Mouse (Mus musculus) liver, embryonic 11.5 days (tissue): Measurements from ENCODE around the gene Ube2f. TPM values are rescaled to one million over a fixed set of nuclear protein-coding genes. Genes with fewer than 3 reads are reported as not detected.

Source experiments
- ATAC-seq: fragments of 200-750 bp; cut with Nextera tagmentation; replicated peaks from 2 replicates; pipeline ENCODE4 v1.8.0; 2017; ENCODE audit warnings: moderate number of reproducible peaks, mild to moderate bottlenecking, moderate TSS enrichment, moderate library complexity; ENCODE audit not compliant: low FRiP score
- DNase-seq: peaks from one replicate; pipeline ENCODE4 v3.0.0-alpha.2; 2017; ENCODE audit warnings: low spot score
- H3K27ac ChIP-seq: fragments of 300-500 bp; sonication (generic); 2 replicates; pipeline ENCODE4 v1.5.1; 2014; ENCODE audit warnings: mild to moderate bottlenecking, low read depth, low read length, control low read depth
- H3K27me3 ChIP-seq: fragments of 300-500 bp; sonication (generic); replicated peaks from 2 replicates; pipeline ENCODE4 v1.6.1; 2014; ENCODE audit warnings: low read length, mixed read lengths; ENCODE audit not compliant: control insufficient read depth, insufficient read depth
- H3K36me3 ChIP-seq: fragments of 300-500 bp; sonication (generic); 2 replicates; pipeline ENCODE4 v1.6.1; 2014; ENCODE audit warnings: mild to moderate bottlenecking, low read length, moderate library complexity, mixed read lengths; ENCODE audit not compliant: control insufficient read depth, insufficient read depth
- H3K4me1 ChIP-seq: fragments of 300-500 bp; sonication (generic); replicated peaks from 2 replicates; pipeline ENCODE4 v1.6.1; 2014; ENCODE audit warnings: low read length, mixed read lengths; ENCODE audit not compliant: control insufficient read depth, insufficient read depth
- H3K4me2 ChIP-seq: fragments of 300-500 bp; sonication (generic); 2 replicates; pipeline ENCODE4 v1.6.1; 2014; ENCODE audit warnings: mild to moderate bottlenecking, control low read depth, moderate library complexity
- H3K4me3 ChIP-seq: fragments of 300-500 bp; sonication (generic); 2 replicates; pipeline ENCODE4 v1.5.1; 2014; ENCODE audit warnings: low read depth, low read length, control low read depth
- H3K9ac ChIP-seq: fragments of 300-500 bp; sonication (generic); 2 replicates; pipeline ENCODE4 v1.6.1; 2014; ENCODE audit warnings: low read depth, low read length, control low read depth
- H3K9me3 ChIP-seq: fragments of 300-500 bp; sonication (generic); 2 replicates; pipeline ENCODE4 v1.6.1; 2016; ENCODE audit warnings: low read length, inconsistent platforms, mixed read lengths; ENCODE audit not compliant: control insufficient read depth
- WGBS: fragments of 180-500 bp; shearing (Covaris S2); extraction: QIAGEN DNeasy Blood & Tissue Kit; methylation state at CpG from one replicate; pipeline ENCODE4 v1.1.7; 2014; 5-methylcytosine and 5-hydroxymethylcytosine counted together
- polyA plus RNA-seq: library from polyadenylated mRNA; unstranded; fragments of >200 nt; fragmentation: Nextera tagmentation; extraction: Ambion mirVana; gene quantifications from 2 replicates; pipeline ENCODE4 v1.2.1, GENCODE M21; 2014

Gene Ube2f
- polyA plus RNA-seq, 1 experiment from 2014 or later, result 78.5 TPM

DNA sequence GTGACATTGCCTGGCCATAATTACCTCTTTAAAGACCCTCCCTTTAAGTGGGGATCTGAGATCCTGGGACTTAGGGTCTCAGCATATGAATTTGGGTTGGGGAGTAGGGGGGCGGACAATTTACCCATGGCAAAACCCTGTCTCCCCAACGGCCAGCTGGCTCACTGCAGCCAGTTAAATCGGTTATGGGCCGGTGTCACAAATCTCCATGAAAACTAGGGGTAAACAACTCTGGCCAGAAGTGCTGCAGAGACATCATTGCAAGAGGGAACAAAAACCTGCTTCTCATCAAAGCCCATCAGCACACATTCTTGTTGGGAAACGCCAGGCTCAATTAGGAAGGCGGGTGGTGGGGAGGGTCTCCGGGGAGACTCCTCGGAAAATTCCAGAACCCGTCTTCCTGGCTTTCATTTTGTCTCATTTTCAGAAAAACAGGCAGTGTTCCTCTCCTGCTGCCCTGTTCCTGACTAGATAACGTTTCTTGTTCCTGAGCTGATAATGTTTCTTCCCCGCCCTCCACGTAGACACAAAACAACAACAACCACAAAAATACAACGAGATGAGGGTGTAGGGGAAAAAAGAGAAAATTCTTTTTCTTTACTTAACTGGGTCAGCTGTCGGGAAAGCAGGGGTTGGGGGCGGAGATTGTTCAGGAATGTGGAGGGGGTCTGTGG, 22.6 kb upstream of the Ube2f start:
- H3K27me3 ChIP-seq, result no peaks in the 10 kb centered on the region
- peak overlapping the region; percentile 39 for H3K9ac ChIP-seq
- ATAC-seq, result 0 out of 2 replicates have a peak, but pooled peaks have one; percentile 37
- peaks cover 12% of the 10 kb centered on the region; the same call in 1 of the 2 replicates for H3K4me1 ChIP-seq
- H3K4me2 ChIP-seq, result peak overlapping the region; percentile 26; the same call in 1 of the 2 replicates
- peak overlapping the region; percentile 22 for H3K27ac ChIP-seq
- DNase-seq, result no peak
- H3K4me3 ChIP-seq, result no peak overlapping the region
- no peaks in the 10 kb centered on the region for H3K36me3 ChIP-seq
- H3K9me3 ChIP-seq, result no peaks in the 10 kb centered on the region
- 52% methylated on average over 15 of the region's 15 CpGs for WGBS

DNA sequence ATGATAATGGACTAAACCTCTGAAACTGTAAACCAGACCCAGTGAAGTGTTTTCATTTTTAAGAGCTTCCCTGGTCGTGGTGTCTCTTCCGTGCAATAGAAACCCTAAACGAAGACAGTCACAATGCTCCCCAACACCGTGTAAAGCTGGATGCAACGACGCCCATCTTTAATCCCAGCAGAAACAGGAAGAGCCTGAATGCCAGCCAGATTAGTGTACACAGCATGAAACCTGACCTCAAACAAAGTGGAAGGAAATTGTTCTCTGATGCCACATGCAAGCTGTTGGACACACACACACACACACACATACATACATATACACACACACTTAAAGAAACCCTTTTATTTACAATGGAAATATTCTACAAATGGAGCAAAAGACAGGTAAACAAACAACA, 19.0 kb upstream of the Ube2f start:
- no peak overlapping the region for H3K4me2 ChIP-seq
- DNase-seq (peak; percentile 27), ATAC-seq (no peak)
- H3K4me1 ChIP-seq, result peaks cover 12% of the 10 kb centered on the region; the same call in 1 of the 2 replicates
- no peak overlapping the region for H3K4me3 ChIP-seq
- no peak overlapping the region for H3K27ac ChIP-seq
- no peak overlapping the region for H3K9ac ChIP-seq
- WGBS, result 67% methylated on average over 6 of the region's 6 CpGs
- H3K36me3 ChIP-seq, result no peaks in the 10 kb centered on the region
- H3K27me3 ChIP-seq, result no peaks in the 10 kb centered on the region
- H3K9me3 ChIP-seq, result no peaks in the 10 kb centered on the region

DNA sequence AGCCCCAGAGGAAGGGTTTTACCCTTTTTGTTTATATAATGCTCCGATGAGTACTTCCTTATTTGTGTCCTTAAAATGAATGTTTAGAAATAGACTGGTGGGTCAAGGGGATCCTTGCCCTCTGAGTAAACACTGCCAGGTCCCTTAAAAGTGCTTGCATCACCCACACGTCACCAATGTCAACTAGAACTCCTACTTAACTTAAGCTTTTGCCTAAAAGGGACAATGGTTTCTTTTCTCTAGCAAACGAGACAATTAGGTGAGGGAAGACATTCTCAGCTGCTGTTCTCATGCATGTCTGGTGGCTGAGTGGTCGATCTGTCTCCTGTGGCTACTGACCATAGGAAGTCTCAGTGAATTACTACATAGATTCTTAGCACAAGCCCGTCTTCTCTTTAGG, 18.2 kb upstream of the Ube2f start:
- H3K9me3 ChIP-seq, result no peaks in the 10 kb centered on the region
- H3K4me2 ChIP-seq, result no peak overlapping the region
- H3K4me3 ChIP-seq, result no peak overlapping the region
- H3K4me1 ChIP-seq, result peaks cover 10% of the 10 kb centered on the region; the same call in 1 of the 2 replicates
- no peaks in the 10 kb centered on the region for H3K36me3 ChIP-seq
- no peaks in the 10 kb centered on the region for H3K27me3 ChIP-seq
- 33% methylated on average over 5 of the region's 5 CpGs for WGBS
- no peak overlapping the region for H3K9ac ChIP-seq
- DNase-seq (peak; percentile 20), ATAC-seq (no peak)
- no peak overlapping the region for H3K27ac ChIP-seq

DNA sequence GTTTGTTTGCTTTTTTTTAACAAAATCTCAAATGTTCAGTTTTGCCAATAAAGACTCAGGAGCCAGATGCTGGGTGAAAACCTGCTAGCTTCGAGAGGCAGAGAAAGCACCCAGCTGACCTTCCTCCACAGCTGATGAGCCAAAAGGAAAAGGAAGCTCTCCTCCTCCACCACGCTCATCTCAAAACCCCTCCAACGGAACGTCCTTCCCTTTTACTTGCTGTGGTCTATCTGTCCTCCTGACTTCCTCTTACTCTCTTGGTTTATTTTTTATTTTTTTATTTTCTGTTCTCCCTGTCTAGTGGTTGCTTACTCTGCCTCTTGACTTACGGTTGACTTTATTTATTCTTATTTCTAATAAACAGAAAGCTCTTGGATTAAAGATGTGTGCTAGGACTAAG, 14.7 kb upstream of the Ube2f start:
- H3K4me1 ChIP-seq, result peaks cover 2% of the 10 kb centered on the region; the same call in 1 of the 2 replicates
- H3K27me3 ChIP-seq, result no peaks in the 10 kb centered on the region
- H3K9ac ChIP-seq, result no peak overlapping the region
- no peaks in the 10 kb centered on the region for H3K9me3 ChIP-seq
- peak; percentile 26 for DNase-seq
- 33% methylated on average over 5 of the region's 5 CpGs for WGBS
- no peak for ATAC-seq
- H3K36me3 ChIP-seq, result no peaks in the 10 kb centered on the region
- H3K4me3 ChIP-seq, result no peak overlapping the region
- H3K27ac ChIP-seq, result no peak overlapping the region
- H3K4me2 ChIP-seq, result no peak overlapping the region

DNA sequence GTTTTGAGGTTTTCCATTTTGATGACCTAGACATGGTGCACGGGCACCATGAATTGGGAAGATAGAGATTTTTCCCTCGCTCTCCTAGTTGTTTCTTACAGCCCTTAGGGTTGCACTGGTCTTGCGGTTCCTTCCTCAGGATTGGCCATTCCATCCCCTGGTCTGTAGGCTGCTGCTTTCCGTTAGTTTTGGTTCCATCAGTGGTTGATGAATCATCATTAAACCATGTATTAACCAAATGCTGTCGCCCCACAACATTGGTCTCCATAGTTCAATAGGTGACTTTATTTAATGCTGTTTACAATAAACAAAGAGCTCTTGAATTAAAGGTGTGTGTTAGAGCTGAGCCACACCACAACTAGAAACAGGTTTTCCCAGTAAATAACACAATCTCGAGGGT, 12.4 kb upstream of the Ube2f start:
- H3K4me1 ChIP-seq, result peaks cover 5% of the 10 kb centered on the region; the same call in 1 of the 2 replicates
- no peak overlapping the region for H3K27ac ChIP-seq
- no peaks in the 10 kb centered on the region for H3K9me3 ChIP-seq
- H3K36me3 ChIP-seq, result no peaks in the 10 kb centered on the region
- H3K9ac ChIP-seq, result no peak overlapping the region
- 73% methylated on average over 6 of the region's 6 CpGs for WGBS
- H3K4me2 ChIP-seq, result no peak overlapping the region
- no peak overlapping the region for H3K4me3 ChIP-seq
- H3K27me3 ChIP-seq, result no peaks in the 10 kb centered on the region
- ATAC-seq (no peak), DNase-seq (no peak)

DNA sequence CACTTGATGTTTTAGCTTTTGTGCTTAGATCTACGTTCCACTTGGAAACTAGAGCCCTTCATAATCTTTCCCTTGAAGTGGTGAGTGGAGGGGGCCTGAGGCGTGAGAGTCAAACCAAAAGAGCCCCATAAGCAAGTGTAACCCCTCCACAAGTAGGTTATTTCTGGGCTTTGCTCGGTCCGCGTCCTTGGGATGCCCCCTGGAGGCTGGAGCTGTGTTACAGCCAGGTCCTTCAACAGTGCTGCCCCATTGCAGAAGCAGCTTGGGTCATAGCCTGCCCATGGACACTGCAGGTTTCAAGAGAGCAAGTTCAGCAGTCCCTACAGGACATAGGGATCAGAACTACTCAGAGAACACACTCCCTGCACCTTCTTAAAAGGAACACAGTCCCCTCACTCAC, 11.0 kb upstream of the Ube2f start:
- Histone ChIP-seq H3K9me3 (no peaks in the 10 kb centered on the region), H3K4me2 (no peak overlapping the region), H3K36me3 (no peaks in the 10 kb centered on the region), H3K4me1 (peaks cover 5% of the 10 kb centered on the region; the same call in 1 of the 2 replicates), H3K27ac (no peak overlapping the region), H3K27me3 (no peaks in the 10 kb centered on the region), H3K4me3 (no peak overlapping the region), H3K9ac (no peak overlapping the region)
- 17% methylated on average over 5 of the region's 5 CpGs for WGBS
- DNase-seq (no peak), ATAC-seq (peak; percentile 57; the same call in 1 of the 2 replicates)

DNA sequence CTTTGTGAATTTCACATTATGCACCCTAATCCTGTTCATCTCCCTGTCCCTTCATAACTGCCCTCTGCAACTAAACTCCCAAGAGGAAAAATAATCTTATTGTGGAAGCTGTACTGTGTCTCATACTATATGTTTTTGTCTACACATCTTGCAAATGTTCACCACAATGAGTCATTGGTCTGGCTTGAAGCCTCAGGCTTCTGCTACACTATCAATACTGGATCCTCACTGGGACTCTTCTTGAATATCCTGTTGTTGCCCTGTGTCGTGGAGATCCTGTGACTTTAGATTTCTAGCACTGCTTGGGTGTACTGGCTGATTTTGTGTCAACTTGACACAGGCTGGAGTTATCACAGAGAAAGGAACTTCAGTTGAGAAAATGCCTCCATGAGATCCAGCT, 10.3 kb upstream of the Ube2f start:
- ATAC-seq (no peak), DNase-seq (no peak)
- no peak overlapping the region for H3K27ac ChIP-seq
- H3K4me1 ChIP-seq, result peaks cover 5% of the 10 kb centered on the region; the same call in 1 of the 2 replicates
- H3K9ac ChIP-seq, result no peak overlapping the region
- H3K4me2 ChIP-seq, result no peak overlapping the region
- no peaks in the 10 kb centered on the region for H3K9me3 ChIP-seq
- WGBS, result 49% methylated on average over 1 of the region's 1 CpGs
- H3K4me3 ChIP-seq, result no peak overlapping the region
- no peaks in the 10 kb centered on the region for H3K36me3 ChIP-seq
- H3K27me3 ChIP-seq, result no peaks in the 10 kb centered on the region

DNA sequence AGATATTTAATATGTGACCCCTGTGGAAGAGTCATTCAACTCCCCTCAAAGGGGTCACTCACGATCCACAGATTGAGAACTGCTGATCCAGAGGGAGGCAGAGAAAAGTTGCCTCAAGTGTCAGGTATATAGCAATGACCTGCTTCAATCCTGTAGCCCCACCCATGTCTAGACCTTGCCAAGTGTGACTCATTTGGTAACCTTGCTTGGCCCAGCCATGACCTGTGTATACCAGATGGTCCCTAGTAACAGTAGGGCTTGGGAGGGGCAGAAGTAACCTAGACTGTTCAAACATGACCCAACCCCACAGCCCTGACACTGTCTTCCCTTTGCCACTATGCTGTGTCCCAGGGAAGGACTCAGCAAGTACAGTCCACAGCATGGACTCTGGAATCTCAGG, 9.4 kb upstream of the Ube2f start:
- H3K27me3 ChIP-seq, result no peaks in the 10 kb centered on the region
- no peak overlapping the region for H3K4me3 ChIP-seq
- no peaks in the 10 kb centered on the region for H3K9me3 ChIP-seq
- WGBS, result 76% methylated on average over 1 of the region's 1 CpGs
- no peak for ATAC-seq
- no peak for DNase-seq
- H3K4me2 ChIP-seq, result no peak overlapping the region
- no peaks in the 10 kb centered on the region for H3K36me3 ChIP-seq
- H3K4me1 ChIP-seq, result peaks cover 5% of the 10 kb centered on the region; the same call in 1 of the 2 replicates
- H3K9ac ChIP-seq, result no peak overlapping the region
- no peak overlapping the region for H3K27ac ChIP-seq

DNA sequence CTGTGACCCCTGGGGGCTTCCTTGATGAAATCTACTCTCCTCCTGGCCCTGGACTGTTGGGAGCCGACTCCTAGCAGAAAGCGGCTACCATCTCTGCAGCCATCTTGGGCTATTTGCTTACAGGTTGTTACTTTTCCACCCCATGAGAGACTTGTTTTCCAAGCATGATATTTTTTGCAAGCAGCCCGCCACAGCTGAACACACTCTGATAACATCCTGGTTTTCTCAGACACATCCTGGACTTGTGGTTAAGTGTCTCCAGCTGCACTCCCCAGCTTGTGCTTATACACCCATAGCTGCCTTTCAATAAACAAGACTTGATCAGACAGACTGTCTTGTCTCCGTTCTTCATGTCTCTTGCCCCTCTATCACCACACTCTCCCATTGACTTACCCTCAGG, 8.9 kb upstream of the Ube2f start:
- H3K9ac ChIP-seq, result no peak overlapping the region
- H3K36me3 ChIP-seq, result no peaks in the 10 kb centered on the region
- H3K27ac ChIP-seq, result no peak overlapping the region
- H3K27me3 ChIP-seq, result no peaks in the 10 kb centered on the region
- no peak for DNase-seq
- H3K4me1 ChIP-seq, result peaks cover 5% of the 10 kb centered on the region; the same call in 1 of the 2 replicates
- 59% methylated on average over 4 of the region's 4 CpGs for WGBS
- ATAC-seq, result 0 out of 2 replicates have a peak, but pooled peaks have one; percentile 20
- no peaks in the 10 kb centered on the region for H3K9me3 ChIP-seq
- H3K4me2 ChIP-seq, result no peak overlapping the region
- H3K4me3 ChIP-seq, result no peak overlapping the region
